Mouse (Mus musculus): ENCODE data around the gene Ddit4l. TPM values are rescaled to one million over a fixed set of nuclear protein-coding genes. Genes with fewer than 3 reads are reported as not detected.

The Ddit4l gene
- polyA plus RNA-seq, 2 experiments = 0.10 to 0.69 TPM

DNA sequence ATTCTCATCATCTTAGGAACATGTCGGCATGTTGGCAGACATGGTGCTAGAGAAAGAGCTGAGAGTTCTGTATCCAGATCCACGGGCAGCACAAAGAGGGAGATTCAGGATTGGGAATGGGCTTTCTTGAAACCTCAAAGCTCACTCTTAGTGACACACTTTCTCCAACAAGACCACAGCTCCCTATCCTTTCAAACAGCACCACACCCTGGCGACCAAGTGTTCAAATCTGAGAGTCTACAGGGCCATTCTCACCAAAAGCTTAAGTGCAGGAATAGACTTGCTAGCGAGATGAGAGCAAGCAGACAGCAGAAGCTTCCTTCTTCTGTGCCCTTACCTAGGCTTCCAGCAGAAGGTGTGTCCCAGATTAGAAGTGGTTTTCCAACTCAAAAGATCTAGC is 15.2 kb downstream of the Ddit4l start:
- no peaks in the 10 kb centered on the region for H3K9me3 ChIP-seq (ENCODE audit: control insufficient read depth, low read length)
- no peak overlapping the region for H3K27ac ChIP-seq
- 56% methylated on average over 4 of the region's 4 CpGs for WGBS (ENCODE audit: insufficient replicate concordance)
- no peak overlapping the region for H3K4me2 ChIP-seq (ENCODE audit: low read depth)
- H3K4me1 ChIP-seq (replicated peaks; ENCODE audit: control insufficient read depth in 2 of 2, insufficient read depth in 2 of 2, low read length in 1 of 2) = no peaks in the 10 kb centered on the region
- H3K27me3 ChIP-seq (ENCODE audit: control insufficient read depth, insufficient read depth, low read length) = no peaks in the 10 kb centered on the region
- no peak overlapping the region for H3K4me3 ChIP-seq (ENCODE audit: insufficient read depth in 1 of 2, low read depth in 2 of 2, low read length in 2 of 2)
- TF ChIP-seq EP300 (IDR thresholded peaks at IDR 0.05; ENCODE audit: low read depth) = no peak
- no peak for TF ChIP-seq CTCF (IDR thresholded peaks at IDR 0.05; ENCODE audit: low read depth)
- DNase-seq (ENCODE audit: low read depth in 3 of 3, low spot score in 3 of 3) = no peak
- ATAC-seq (ENCODE audit: insufficient read depth) = no peak
- H3K9ac ChIP-seq (replicated peaks) = no peak overlapping the region
- no peaks in the 10 kb centered on the region for H3K36me3 ChIP-seq (replicated peaks; ENCODE audit: control insufficient read depth, insufficient read depth, low read depth)

DNA sequence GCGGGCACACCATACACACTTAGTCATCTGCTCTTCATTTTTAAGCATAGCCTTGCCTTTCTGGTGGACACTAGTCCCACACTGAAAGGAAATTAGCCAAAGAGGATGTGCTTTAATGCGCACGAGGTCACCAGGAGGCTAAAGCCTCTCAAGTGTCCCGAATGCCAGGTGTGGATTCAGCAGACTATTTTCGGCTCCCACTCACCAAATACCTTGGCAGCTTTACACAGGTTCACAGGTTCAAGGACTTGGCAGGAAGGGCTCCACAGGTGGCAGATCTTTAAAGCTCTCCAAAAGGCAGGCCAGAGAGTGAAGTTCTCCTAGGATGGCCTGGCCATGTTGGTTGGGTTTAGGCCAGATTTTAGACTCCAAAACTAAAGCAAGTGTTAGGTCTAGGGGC is 19.8 kb downstream of the Ddit4l start:
- H3K27me3 ChIP-seq (ENCODE audit: control insufficient read depth, insufficient read depth, low read length) = no peaks in the 10 kb centered on the region
- no peak overlapping the region for H3K9ac ChIP-seq (replicated peaks)
- no peaks in the 10 kb centered on the region for H3K36me3 ChIP-seq (replicated peaks; ENCODE audit: control insufficient read depth, insufficient read depth, low read depth)
- H3K4me3 ChIP-seq (ENCODE audit: insufficient read depth in 1 of 2, low read depth in 2 of 2, low read length in 2 of 2) = no peak overlapping the region
- H3K27ac ChIP-seq = no peak overlapping the region
- H3K4me1 ChIP-seq (replicated peaks; ENCODE audit: control insufficient read depth in 2 of 2, insufficient read depth in 2 of 2, low read length in 1 of 2) = no peaks in the 10 kb centered on the region
- 71% methylated on average over 5 of the region's 5 CpGs for WGBS (ENCODE audit: insufficient replicate concordance)
- ATAC-seq (ENCODE audit: insufficient read depth) (no peak), DNase-seq (ENCODE audit: low read depth in 3 of 3, low spot score in 3 of 3) (no peak)
- no peaks in the 10 kb centered on the region for H3K9me3 ChIP-seq (ENCODE audit: control insufficient read depth, low read length)
- H3K4me2 ChIP-seq (ENCODE audit: low read depth) = no peak overlapping the region
- TF ChIP-seq EP300 (IDR thresholded peaks at IDR 0.05; ENCODE audit: low read depth) (no peak), CTCF (IDR thresholded peaks at IDR 0.05; ENCODE audit: low read depth) (no peak)

DNA sequence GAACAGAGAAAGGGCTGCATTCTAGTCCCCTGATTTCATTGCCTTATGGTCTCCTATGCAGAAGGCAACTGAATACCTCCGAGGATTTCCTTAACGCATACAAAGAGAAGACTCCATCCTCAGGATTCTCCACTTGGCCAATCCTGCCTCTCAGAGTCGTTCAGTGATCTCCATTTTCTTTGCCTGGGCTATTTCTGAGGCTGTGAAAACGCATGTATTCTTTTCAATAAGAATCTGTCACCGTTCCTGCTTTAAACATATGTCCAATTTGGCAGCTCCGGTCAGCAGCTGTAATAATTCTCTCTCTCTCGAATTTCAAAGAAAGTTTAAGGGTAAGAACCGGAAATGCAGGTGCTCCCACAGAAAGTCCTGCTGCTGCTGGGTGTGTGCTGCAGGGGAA is 20.7 kb downstream of the Ddit4l start:
- no peak for ATAC-seq (ENCODE audit: insufficient read depth)
- H3K9ac ChIP-seq (replicated peaks) = no peak overlapping the region
- no peak overlapping the region for H3K4me3 ChIP-seq (ENCODE audit: insufficient read depth in 1 of 2, low read depth in 2 of 2, low read length in 2 of 2)
- H3K27me3 ChIP-seq (ENCODE audit: control insufficient read depth, insufficient read depth, low read length) = no peaks in the 10 kb centered on the region
- H3K9me3 ChIP-seq (ENCODE audit: control insufficient read depth, low read length) = no peaks in the 10 kb centered on the region
- no peak for TF ChIP-seq CTCF (IDR thresholded peaks at IDR 0.05; ENCODE audit: low read depth)
- no peak for TF ChIP-seq EP300 (IDR thresholded peaks at IDR 0.05; ENCODE audit: low read depth)
- 51% methylated on average over 8 of the region's 8 CpGs for WGBS (ENCODE audit: insufficient replicate concordance)
- no peak overlapping the region for H3K27ac ChIP-seq
- no peak overlapping the region for H3K4me2 ChIP-seq (ENCODE audit: low read depth)
- no peak for DNase-seq (ENCODE audit: low read depth in 3 of 3, low spot score in 3 of 3)
- H3K4me1 ChIP-seq (replicated peaks; ENCODE audit: control insufficient read depth in 2 of 2, insufficient read depth in 2 of 2, low read length in 1 of 2) = no peaks in the 10 kb centered on the region
- no peaks in the 10 kb centered on the region for H3K36me3 ChIP-seq (replicated peaks; ENCODE audit: control insufficient read depth, insufficient read depth, low read depth)

DNA sequence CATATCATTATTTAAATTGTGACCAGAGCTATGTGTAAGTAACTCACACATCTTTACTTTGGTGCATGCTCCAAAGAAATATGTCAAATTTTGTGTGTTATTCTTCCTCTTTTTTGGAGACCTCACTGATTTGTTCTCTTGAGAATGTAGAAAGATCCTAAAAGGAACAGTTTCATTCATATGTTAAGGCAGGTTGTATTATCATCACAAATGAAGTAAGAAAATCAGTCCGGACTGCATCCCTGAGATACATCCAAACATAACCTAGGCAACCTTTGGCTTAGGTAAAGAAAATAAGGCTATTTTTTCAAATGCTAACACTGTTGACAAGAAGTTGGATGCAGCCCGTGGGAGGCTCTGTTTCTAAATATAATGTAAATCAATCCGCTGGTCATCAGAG is 21.2 kb downstream of the Ddit4l start:
- Histone ChIP-seq H3K4me2 (ENCODE audit: low read depth) (no peak overlapping the region), H3K27me3 (ENCODE audit: control insufficient read depth, insufficient read depth, low read length) (no peaks in the 10 kb centered on the region), H3K9ac (replicated peaks) (no peak overlapping the region), H3K4me3 (ENCODE audit: insufficient read depth in 1 of 2, low read depth in 2 of 2, low read length in 2 of 2) (no peak overlapping the region), H3K4me1 (replicated peaks; ENCODE audit: control insufficient read depth in 2 of 2, insufficient read depth in 2 of 2, low read length in 1 of 2) (no peaks in the 10 kb centered on the region), H3K36me3 (replicated peaks; ENCODE audit: control insufficient read depth, insufficient read depth, low read depth) (no peaks in the 10 kb centered on the region), H3K27ac (no peak overlapping the region), H3K9me3 (ENCODE audit: control insufficient read depth, low read length) (no peaks in the 10 kb centered on the region)
- TF ChIP-seq CTCF (IDR thresholded peaks at IDR 0.05; ENCODE audit: low read depth) = no peak
- no peak for TF ChIP-seq EP300 (IDR thresholded peaks at IDR 0.05; ENCODE audit: low read depth)
- ATAC-seq (ENCODE audit: insufficient read depth) = no peak
- DNase-seq (ENCODE audit: low read depth in 3 of 3, low spot score in 3 of 3) = no peak
- 59% methylated on average over 3 of the region's 3 CpGs for WGBS (ENCODE audit: insufficient replicate concordance)

DNA sequence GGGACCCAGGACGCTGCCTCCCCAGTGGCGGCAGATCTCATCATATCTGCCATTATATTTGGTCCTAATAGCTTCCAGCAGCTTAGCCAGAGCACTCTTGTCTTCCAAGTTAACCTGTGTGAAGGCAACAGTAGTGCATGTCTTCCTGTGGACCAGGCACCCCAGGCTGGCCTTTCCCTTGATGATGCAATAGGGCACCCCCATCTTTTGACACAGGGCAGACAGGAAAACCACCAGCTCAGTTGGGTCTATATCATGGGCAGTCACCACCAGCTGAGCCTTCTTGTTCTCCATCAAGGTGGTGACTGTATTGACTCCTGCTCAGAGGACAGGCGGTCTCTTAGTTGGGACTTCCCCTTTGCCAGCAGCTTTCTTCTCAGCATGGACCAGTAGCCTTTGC is 22.7 kb downstream of the Ddit4l start:
- H3K27ac ChIP-seq = no peak overlapping the region
- WGBS (ENCODE audit: insufficient replicate concordance) = 69% methylated on average over 3 of the region's 3 CpGs
- ATAC-seq (ENCODE audit: insufficient read depth) (no peak), DNase-seq (ENCODE audit: low read depth in 3 of 3, low spot score in 3 of 3) (no peak)
- no peak overlapping the region for H3K4me2 ChIP-seq (ENCODE audit: low read depth)
- H3K4me1 ChIP-seq (replicated peaks; ENCODE audit: control insufficient read depth in 2 of 2, insufficient read depth in 2 of 2, low read length in 1 of 2) = no peaks in the 10 kb centered on the region
- no peak overlapping the region for H3K4me3 ChIP-seq (ENCODE audit: insufficient read depth in 1 of 2, low read depth in 2 of 2, low read length in 2 of 2)
- H3K9ac ChIP-seq (replicated peaks) = no peak overlapping the region
- no peaks in the 10 kb centered on the region for H3K27me3 ChIP-seq (ENCODE audit: control insufficient read depth, insufficient read depth, low read length)
- no peaks in the 10 kb centered on the region for H3K9me3 ChIP-seq (ENCODE audit: control insufficient read depth, low read length)
- no peaks in the 10 kb centered on the region for H3K36me3 ChIP-seq (replicated peaks; ENCODE audit: control insufficient read depth, insufficient read depth, low read depth)
- TF ChIP-seq EP300 (IDR thresholded peaks at IDR 0.05; ENCODE audit: low read depth) (no peak), CTCF (IDR thresholded peaks at IDR 0.05; ENCODE audit: low read depth) (no peak)

Measured in liver, embryonic 14.5 days (tissue).